Mouse (Mus musculus) erythroblast, embryonic 14.5 days (primary cell): Measurements from ENCODE around the gene Tbl1x. TPM values are rescaled to one million over a fixed set of nuclear protein-coding genes. Genes with fewer than 3 reads are reported as not detected.

Experiments used
- H3K27me3 ChIP-seq: 2 replicates; pipeline ENCODE4 v1.6.1; 2012; ENCODE audit warnings: inconsistent platforms; ENCODE audit not compliant: control insufficient read depth
- H3K36me3 ChIP-seq: 2 replicates; pipeline ENCODE4 v1.6.1; 2012; ENCODE audit warnings: mild to moderate bottlenecking, inconsistent platforms; ENCODE audit not compliant: control insufficient read depth
- H3K4me1 ChIP-seq: 2 replicates; pipeline ENCODE4 v1.6.1; 2012; ENCODE audit warnings: inconsistent platforms; ENCODE audit not compliant: control insufficient read depth
- H3K4me3 ChIP-seq: replicated peaks from 2 replicates; pipeline ENCODE3; 2012; ENCODE audit warnings: moderate library complexity, mild to moderate bottlenecking, inconsistent platforms
- H3K9me3 ChIP-seq: 2 replicates; pipeline ENCODE4 v1.6.1; 2012; ENCODE audit warnings: low read length, inconsistent platforms, mixed read lengths; ENCODE audit not compliant: control insufficient read depth
- GATA1 ChIP-seq: IDR thresholded peaks from 2 replicates; pipeline ENCODE4 v1.6.1; 2012; ENCODE audit warnings: low read length, inconsistent platforms, mixed read lengths
- TAL1 ChIP-seq: IDR thresholded peaks from 3 replicates; pipeline ENCODE4 v1.6.1; 2012; ENCODE audit warnings: low read length, inconsistent platforms, mixed read lengths
- polyA plus RNA-seq: library from polyadenylated mRNA; stranded (reverse); fragments of >175 nt; gene quantifications from 2 replicates; pipeline ENCODE4 v1.2.3, GENCODE M21; 2012

Tbl1x gene
- polyA plus RNA-seq, 1 experiment, result 0.10 TPM

DNA sequence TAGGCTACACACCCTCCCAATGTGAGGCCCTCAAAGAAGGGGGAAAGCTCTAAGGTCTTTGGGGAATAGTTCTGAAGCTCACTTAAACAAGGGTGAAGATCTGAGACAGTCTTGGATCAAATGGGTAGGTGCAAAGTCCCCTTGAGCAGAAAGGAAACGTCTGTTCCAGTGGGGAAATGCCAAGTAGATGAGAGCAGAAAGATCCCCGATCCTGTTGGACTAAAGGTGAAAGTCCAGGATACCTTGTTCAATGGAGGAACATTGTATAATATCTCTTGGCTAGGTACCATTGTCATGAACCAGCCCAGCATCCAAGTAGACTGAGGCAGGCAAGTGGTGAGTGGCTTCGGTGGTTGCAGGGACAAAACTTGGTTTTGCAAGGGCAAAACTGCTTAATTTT lies 152.5 kb downstream of the Tbl1x start:
- peaks cover 15% of the 10 kb centered on the region for H3K36me3 ChIP-seq
- no peaks in the 10 kb centered on the region for H3K4me1 ChIP-seq
- H3K27me3 ChIP-seq, result no peaks in the 10 kb centered on the region
- TF ChIP-seq TAL1, result no peak
- TF ChIP-seq GATA1, result no peak
- no peak overlapping the region for H3K4me3 ChIP-seq
- no peaks in the 10 kb centered on the region for H3K9me3 ChIP-seq

DNA sequence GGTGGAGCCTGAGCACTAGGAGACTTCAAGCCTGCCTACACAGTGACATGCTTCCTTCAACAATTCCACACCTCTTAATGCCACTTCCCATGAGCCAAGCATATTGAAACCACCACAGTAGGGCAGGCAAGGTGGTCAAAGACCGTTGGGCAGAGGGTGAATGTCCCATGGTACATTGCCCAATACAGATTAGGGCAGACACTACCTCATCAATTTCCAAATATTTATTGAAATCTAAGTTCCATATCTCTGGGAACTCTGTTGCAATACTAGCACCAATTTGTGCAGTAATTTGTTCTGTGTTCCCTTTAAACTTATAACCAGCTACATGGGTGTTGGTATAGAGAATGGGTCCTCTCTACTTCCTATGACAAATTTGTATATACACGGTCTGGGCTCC lies 154.2 kb downstream of the Tbl1x start:
- TF ChIP-seq GATA1 (no peak), TAL1 (no peak)
- Histone ChIP-seq H3K27me3 (no peaks in the 10 kb centered on the region), H3K9me3 (no peaks in the 10 kb centered on the region), H3K4me3 (no peak overlapping the region), H3K4me1 (no peaks in the 10 kb centered on the region), H3K36me3 (peaks cover 5% of the 10 kb centered on the region)

DNA sequence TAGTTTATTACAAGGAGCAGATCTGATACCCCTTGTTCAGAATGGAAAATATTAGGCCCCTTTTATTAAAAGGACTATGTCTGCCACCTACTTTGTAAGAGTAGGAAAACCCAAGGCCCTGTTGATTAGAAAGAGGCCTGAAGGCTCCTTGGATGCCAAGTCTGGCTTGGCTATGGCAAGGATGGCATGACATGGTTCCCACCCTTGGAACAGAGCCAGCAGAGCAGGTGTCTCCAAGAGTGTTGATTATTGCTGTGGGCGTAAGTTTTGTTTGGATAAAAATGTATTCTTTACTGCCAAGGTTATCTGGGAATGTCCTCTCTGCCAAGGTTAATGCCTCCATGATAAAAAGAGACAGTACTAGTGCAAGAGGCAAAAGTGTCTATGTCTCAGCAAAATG lies 156.1 kb downstream of the Tbl1x start:
- Histone ChIP-seq H3K4me3 (no peak overlapping the region), H3K36me3 (no peaks in the 10 kb centered on the region), H3K27me3 (no peaks in the 10 kb centered on the region), H3K4me1 (no peaks in the 10 kb centered on the region), H3K9me3 (no peaks in the 10 kb centered on the region)
- TF ChIP-seq TAL1 (no peak), GATA1 (no peak)

DNA sequence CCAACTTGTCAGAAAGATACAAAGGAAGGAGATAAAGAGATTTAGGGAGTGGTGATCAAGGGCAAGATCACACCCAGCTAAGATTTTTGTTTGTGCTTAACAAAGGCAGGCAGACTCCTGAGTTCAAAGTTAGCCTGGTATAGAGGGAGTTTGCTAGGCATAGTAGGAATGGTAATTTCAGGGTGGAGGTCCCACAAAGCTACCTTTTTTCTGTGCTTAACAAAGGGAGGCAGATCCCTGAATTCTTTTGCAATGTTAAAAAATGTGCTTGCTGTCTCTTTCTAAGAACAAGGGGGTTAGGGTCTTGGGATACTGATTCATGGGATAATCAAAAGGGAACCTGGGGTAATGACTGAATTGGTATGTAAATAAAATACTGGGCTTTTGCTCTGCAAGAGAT lies 156.6 kb downstream of the Tbl1x start:
- Histone ChIP-seq H3K36me3 (no peaks in the 10 kb centered on the region), H3K9me3 (no peaks in the 10 kb centered on the region), H3K4me3 (no peak overlapping the region), H3K27me3 (no peaks in the 10 kb centered on the region), H3K4me1 (no peaks in the 10 kb centered on the region)
- TF ChIP-seq TAL1 (no peak), GATA1 (no peak)

DNA sequence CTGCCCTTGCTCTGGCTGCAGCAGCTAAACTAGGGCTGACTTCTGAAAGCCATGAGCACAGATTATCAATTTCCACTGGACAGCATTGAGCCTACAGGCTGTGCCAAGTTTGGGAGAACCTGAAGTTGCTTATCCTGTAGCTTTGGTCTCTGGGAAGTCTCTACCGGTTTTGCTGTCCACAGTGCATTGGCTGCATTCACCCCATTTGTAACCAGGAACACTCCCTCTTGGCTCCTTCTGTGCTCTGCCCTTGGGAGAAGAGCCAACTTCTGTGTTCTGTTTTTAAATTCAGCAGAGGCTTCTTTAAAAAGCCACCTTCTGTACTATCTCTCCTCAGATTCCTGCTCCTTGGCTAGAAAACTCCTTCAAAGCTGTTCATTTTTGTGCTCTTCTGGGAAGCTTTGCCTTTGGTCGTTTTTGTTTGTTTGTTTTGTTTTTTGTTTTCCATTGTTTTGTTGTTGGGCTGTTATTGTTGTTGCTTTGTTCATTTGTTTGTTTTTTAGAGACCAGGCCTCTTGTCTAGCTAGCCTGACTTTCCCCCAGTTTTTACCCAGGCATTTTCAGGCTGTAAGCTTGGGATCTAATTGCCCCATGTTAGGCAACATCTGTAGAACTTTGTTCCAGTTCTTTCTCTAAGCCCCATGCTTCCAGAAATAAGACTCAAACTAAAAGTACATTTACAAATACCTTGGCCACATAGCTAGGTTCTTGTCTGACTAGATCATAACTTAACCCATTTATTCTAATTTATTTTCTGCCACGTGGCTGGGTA lies 159.2 kb downstream of the Tbl1x start:
- Histone ChIP-seq H3K4me1 (no peaks in the 10 kb centered on the region), H3K36me3 (no peaks in the 10 kb centered on the region), H3K27me3 (no peaks in the 10 kb centered on the region), H3K4me3 (no peak overlapping the region), H3K9me3 (no peaks in the 10 kb centered on the region)
- TF ChIP-seq TAL1 (no peak), GATA1 (no peak)
